Mouse (Mus musculus) hindbrain, embryonic 16.5 days (tissue): ENCODE measurements at regions not wholly inside any gene's neighbourhood (a gene's known extent, or its start where the extent isn't known, plus 50 kb on each side); places are given as distances from the start of the nearest gene placed in this dataset.

Experiments
- ATAC-seq: fragments of 200-750 bp; cut with Nextera tagmentation; 2 replicates; pipeline ENCODE4 v1.8.0; 2017; ENCODE audit warnings: moderate TSS enrichment, moderate library complexity
- H3K27ac ChIP-seq: fragments of 300-500 bp; sonication (generic); 2 replicates; pipeline ENCODE4 v1.5.1; 2014; ENCODE audit warnings: low read depth, mild to moderate bottlenecking, control low read depth, low read length, moderate library complexity
- H3K27me3 ChIP-seq: fragments of 300-500 bp; sonication (generic); replicated peaks from 2 replicates; pipeline ENCODE4 v1.6.1; 2014; ENCODE audit warnings: low read length; ENCODE audit not compliant: control insufficient read depth, insufficient read depth
- H3K36me3 ChIP-seq: fragments of 300-500 bp; sonication (generic); 2 replicates; pipeline ENCODE4 v1.6.1; 2014; ENCODE audit warnings: mild to moderate bottlenecking, low read length, moderate library complexity, mixed read lengths; ENCODE audit not compliant: control insufficient read depth, insufficient read depth
- H3K4me1 ChIP-seq: fragments of 300-500 bp; sonication (generic); 2 replicates; pipeline ENCODE4 v1.6.1; 2014; ENCODE audit warnings: low read depth, low read length; ENCODE audit not compliant: control insufficient read depth, insufficient read depth
- H3K4me2 ChIP-seq: fragments of 300-500 bp; sonication (generic); 2 replicates; pipeline ENCODE4 v1.6.1; 2014; ENCODE audit warnings: mild to moderate bottlenecking, low read length, control low read depth, moderate library complexity
- H3K4me3 ChIP-seq: fragments of 300-500 bp; sonication (generic); 2 replicates; pipeline ENCODE4 v1.5.1; 2014; ENCODE audit warnings: mild to moderate bottlenecking, low read length, control low read depth, moderate library complexity
- H3K9ac ChIP-seq: fragments of 300-500 bp; sonication (generic); 2 replicates; pipeline ENCODE4 v1.6.1; 2014; ENCODE audit warnings: low read depth, mild to moderate bottlenecking, control low read depth, low read length, moderate library complexity
- H3K9me3 ChIP-seq: fragments of 300-500 bp; sonication (generic); 2 replicates; pipeline ENCODE4 v1.6.1; 2014; ENCODE audit warnings: mild to moderate bottlenecking, low read length, moderate library complexity; ENCODE audit not compliant: control insufficient read depth
- WGBS: fragments of 180-500 bp; shearing (Covaris S2); extraction: QIAGEN DNeasy Blood & Tissue Kit; methylation state at CpG from one replicate; pipeline ENCODE4 v1.1.7; 2014; 5-methylcytosine and 5-hydroxymethylcytosine counted together

DNA sequence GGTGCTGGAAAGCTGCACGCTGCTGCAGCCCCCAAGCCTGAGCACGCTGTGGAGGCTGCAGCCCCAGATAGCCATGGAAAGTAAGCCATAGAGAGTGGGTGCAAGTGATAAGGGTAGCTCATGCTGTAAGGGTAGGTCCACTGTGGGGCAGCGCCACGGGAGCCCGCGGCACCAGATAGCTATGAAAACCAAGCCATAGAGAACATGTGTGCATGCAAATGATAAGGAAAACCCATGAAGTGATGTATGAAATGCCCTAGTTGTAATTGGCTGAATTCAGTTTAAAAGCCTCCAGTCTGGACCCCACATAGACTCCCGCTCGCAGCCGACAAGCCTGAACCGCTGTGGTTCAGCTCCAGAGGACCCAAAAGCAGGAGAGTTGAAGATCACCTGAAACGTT, 58.8 kb upstream of the L3mbtl3 start:
- 92% methylated on average over 11 of the region's 11 CpGs for WGBS
- Histone ChIP-seq H3K9ac (no peak overlapping the region), H3K4me1 (no peaks in the 10 kb centered on the region), H3K4me3 (no peak overlapping the region), H3K9me3 (no peaks in the 10 kb centered on the region), H3K27me3 (no peaks in the 10 kb centered on the region), H3K4me2 (no peak overlapping the region), H3K36me3 (no peaks in the 10 kb centered on the region), H3K27ac (no peak overlapping the region)
- ATAC-seq: no peak

DNA sequence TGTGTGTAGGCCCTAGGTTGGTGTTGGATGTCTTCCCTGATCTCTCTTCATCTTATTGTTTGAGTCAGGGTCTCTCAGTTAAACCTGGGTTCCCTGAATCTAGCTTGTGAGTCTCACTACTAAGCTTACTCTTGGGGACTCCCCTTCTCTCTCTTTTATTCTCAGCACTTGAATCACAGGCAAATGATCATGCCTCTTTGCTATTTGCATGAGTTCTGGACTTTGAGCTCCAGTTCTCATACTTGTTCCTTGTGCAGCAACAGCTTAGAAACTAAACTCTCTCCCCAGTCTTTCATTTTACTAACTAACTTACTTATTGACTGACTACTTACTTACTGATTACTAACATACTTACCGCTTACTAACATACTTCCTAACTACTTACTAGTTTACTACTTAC, 64.9 kb upstream of the L3mbtl3 start:
- Histone ChIP-seq H3K4me2 (no peak overlapping the region), H3K9ac (no peak overlapping the region), H3K27ac (no peak overlapping the region), H3K9me3 (no peaks in the 10 kb centered on the region), H3K36me3 (no peaks in the 10 kb centered on the region), H3K27me3 (no peaks in the 10 kb centered on the region), H3K4me1 (no peaks in the 10 kb centered on the region), H3K4me3 (no peak overlapping the region)
- no peak for ATAC-seq
- 98% methylated on average over 1 of the region's 1 CpGs for WGBS

DNA sequence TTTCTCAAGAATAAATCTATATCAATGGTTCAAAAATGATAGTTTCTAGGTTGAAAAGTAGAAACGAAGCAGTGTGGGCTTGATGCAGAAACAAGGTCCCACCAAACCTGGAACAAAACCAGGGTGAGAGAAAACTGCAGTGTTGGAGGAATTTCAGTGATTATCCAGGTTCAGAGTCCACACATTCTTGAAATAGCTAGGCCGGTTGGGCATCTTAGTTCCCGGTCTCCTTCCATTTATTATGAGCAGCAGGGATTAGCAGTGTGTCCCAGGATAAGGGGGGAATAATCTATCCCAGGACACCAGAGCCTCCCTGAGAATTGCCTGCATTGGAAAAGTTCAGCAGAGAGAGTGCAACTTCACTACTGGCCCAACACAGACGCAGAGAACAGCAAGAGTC, 108.5 kb upstream of the L3mbtl3 start:
- no peaks in the 10 kb centered on the region for H3K9me3 ChIP-seq
- H3K4me2 ChIP-seq: no peak overlapping the region
- H3K4me1 ChIP-seq: no peaks in the 10 kb centered on the region
- WGBS: 66% methylated on average over 4 of the region's 4 CpGs
- no peak overlapping the region for H3K4me3 ChIP-seq
- H3K27me3 ChIP-seq: no peaks in the 10 kb centered on the region
- no peaks in the 10 kb centered on the region for H3K36me3 ChIP-seq
- no peak overlapping the region for H3K9ac ChIP-seq
- no peak overlapping the region for H3K27ac ChIP-seq
- no peak for ATAC-seq

DNA sequence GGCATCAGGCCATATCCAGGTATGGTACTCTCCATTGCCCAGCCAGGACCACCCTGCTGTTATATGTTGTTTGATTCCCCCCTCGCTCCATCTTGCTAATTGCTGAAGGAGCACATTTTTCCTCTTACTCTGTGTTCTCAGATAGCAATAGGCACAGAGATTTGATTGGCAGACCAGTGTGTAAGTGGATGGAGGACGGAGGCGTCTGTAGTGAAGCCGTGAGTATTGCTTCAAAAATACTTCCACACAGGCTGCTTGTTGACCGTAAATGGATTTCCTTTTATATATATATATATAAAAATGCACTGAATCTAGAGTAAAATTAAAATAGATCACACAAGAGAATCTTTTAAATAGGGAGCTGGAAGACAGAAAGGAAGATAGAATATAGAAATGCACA, 115.6 kb upstream of the L3mbtl3 start:
- H3K9ac ChIP-seq: no peak overlapping the region
- H3K4me3 ChIP-seq: no peak overlapping the region
- H3K27me3 ChIP-seq: no peaks in the 10 kb centered on the region
- no peak for ATAC-seq
- WGBS: 93% methylated on average over 5 of the region's 5 CpGs
- no peaks in the 10 kb centered on the region for H3K4me1 ChIP-seq
- H3K9me3 ChIP-seq: no peaks in the 10 kb centered on the region
- no peak overlapping the region for H3K4me2 ChIP-seq
- H3K36me3 ChIP-seq: no peaks in the 10 kb centered on the region
- no peak overlapping the region for H3K27ac ChIP-seq

DNA sequence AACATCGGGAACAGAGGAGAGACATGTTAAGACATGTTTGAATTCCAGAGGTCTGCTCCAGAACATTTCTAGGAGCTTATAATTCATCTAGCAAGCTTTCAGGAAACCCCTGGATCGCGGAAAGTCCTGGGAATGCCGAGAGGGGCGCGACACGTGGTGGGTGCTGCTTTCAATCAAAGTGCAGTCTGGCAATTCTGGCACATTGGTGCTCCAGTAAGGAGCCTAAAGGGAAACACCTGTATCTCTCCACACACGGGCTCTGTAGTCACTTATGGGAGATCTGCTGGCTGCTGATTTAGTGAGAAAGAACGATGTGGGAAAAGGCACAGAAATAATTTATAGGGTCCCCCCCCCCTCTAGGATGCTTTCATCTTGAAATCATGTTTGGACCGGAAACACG, 116.4 kb upstream of the L3mbtl3 start:
- Histone ChIP-seq H3K4me2 (no peak overlapping the region), H3K9me3 (no peaks in the 10 kb centered on the region), H3K9ac (no peak overlapping the region), H3K4me1 (no peaks in the 10 kb centered on the region), H3K4me3 (no peak overlapping the region), H3K27me3 (no peaks in the 10 kb centered on the region), H3K27ac (no peak overlapping the region), H3K36me3 (no peaks in the 10 kb centered on the region)
- WGBS: 85% methylated on average over 11 of the region's 11 CpGs
- no peak for ATAC-seq

DNA sequence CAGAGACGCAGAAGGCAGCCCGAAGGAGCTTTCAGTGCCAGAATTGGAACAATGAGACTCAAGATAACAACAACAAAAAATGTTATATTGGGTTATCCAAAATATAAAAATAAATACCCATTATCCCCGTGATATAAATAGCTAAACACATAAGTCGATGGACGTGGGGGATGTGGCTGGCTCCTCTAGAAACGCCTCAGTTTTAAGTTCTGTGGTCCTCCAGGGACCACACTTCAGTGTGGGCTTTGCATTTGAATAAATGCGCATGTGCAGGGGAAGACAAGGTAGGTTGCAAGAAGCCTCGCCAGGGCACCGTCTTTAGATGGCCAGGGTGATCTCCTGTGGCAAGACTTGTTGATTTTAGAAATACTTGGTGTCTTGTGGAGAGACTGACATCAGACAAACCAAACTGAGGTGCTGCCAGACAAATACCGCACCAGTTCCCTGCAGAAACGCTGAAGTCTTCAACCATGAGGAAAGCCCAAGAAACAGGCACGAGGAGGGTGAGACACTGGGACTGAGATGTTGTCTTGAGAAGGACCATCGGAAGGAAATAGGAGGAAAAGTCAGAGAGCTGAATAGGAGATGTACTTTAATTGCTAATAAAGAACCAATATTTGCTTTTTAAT, 117.2 kb upstream of the L3mbtl3 start:
- Histone ChIP-seq H3K4me2 (no peak overlapping the region), H3K9ac (no peak overlapping the region), H3K27ac (no peak overlapping the region), H3K4me1 (no peaks in the 10 kb centered on the region), H3K36me3 (no peaks in the 10 kb centered on the region), H3K9me3 (no peaks in the 10 kb centered on the region), H3K4me3 (no peak overlapping the region), H3K27me3 (no peaks in the 10 kb centered on the region)
- ATAC-seq: no peak
- 82% methylated on average over 13 of the region's 13 CpGs for WGBS

DNA sequence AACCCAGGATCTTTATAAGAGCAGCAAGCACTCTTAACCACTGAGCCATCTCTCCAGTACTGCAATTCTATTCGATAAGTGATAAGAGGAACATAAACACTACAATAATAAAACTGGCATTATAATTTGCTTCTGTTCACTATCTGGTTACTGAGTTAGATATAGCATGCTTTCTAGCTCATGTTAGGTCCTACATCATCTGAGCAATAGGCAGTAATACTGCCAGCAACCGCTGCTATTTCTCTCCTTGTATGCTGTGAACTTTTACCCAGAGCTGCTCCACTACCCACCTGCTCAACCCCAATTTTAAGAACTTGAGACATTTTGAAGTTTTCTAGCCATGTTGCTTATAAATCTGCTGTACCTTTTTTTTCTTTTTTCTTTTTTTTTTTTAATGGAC, 118.0 kb upstream of the L3mbtl3 start:
- Histone ChIP-seq H3K27ac (no peak overlapping the region), H3K9ac (no peak overlapping the region)
- WGBS: 95% methylated on average over 2 of the region's 2 CpGs

DNA sequence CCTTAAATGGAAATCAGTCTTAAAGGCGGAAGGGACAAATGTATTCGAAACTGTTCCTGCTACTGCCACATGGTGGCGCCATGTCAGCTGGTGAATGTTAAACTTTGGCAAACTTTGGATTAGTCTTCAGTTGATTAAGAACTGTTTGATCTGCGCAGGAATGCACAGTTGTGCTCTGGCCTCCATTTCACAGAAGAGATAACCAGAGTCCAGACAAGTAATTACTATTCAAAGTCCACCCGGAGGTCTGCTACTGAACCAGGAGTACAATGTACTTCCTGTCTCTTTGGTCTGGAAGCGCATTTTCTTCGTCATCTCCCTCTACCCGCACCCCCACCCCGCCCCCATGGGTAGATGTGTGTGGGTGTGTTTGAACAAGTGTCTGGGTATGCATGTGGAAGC, 118.6 kb upstream of the L3mbtl3 start:
- Histone ChIP-seq H3K4me2 (no peak overlapping the region), H3K27me3 (no peaks in the 10 kb centered on the region), H3K4me1 (no peaks in the 10 kb centered on the region), H3K9me3 (no peaks in the 10 kb centered on the region), H3K9ac (no peak overlapping the region), H3K36me3 (no peaks in the 10 kb centered on the region), H3K4me3 (no peak overlapping the region), H3K27ac (no peak overlapping the region)
- ATAC-seq: no peak
- WGBS: 67% methylated on average over 9 of the region's 9 CpGs

More for the DNA sequence above, 118.0 kb upstream of the L3mbtl3 start:
- H3K9me3 ChIP-seq: no peaks in the 10 kb centered on the region
- no peak for ATAC-seq
- no peaks in the 10 kb centered on the region for H3K36me3 ChIP-seq
- no peaks in the 10 kb centered on the region for H3K4me1 ChIP-seq
- H3K4me3 ChIP-seq: no peak overlapping the region
- no peaks in the 10 kb centered on the region for H3K27me3 ChIP-seq
- H3K4me2 ChIP-seq: no peak overlapping the region

DNA sequence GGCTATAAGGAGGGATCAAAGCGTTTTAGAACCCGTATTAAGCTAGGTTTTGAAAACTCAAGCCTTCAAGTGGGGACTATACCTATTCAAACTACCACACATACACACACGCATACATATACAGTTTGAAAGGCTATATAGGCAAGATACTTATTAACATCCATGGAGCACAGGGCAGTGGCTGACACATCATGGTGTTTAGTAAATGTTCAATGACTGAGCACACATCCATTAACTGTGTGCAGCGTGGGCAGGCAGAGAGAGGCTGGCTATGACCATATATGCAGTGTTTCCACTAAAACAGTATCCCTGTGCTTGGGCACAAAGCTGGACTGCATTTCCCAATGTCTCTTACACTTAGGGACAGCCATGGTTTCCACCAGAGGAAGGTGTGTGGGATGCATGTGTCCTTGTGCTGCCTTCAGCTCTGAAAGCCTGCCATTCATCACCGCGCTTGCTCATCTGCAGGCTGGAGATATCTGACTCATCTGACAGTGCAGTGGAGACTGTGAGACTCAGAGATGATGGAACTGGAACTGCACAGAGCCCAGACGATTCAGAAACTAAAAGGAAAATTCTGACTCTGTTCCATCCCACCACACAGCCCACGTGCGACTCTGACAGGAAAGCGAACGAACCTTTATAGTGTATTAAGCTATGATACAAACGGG, 124.6 kb upstream of the L3mbtl3 start:
- H3K9ac ChIP-seq: no peak overlapping the region
- H3K4me3 ChIP-seq: no peak overlapping the region
- no peaks in the 10 kb centered on the region for H3K36me3 ChIP-seq
- no peak overlapping the region for H3K27ac ChIP-seq
- no peaks in the 10 kb centered on the region for H3K4me1 ChIP-seq
- 86% methylated on average over 12 of the region's 12 CpGs for WGBS
- H3K9me3 ChIP-seq: no peaks in the 10 kb centered on the region
- no peak overlapping the region for H3K4me2 ChIP-seq
- H3K27me3 ChIP-seq: no peaks in the 10 kb centered on the region
- ATAC-seq: no peak
